Mouse (Mus musculus) cerebellum, postnatal 14 days (tissue): Measurements from ENCODE around the gene Gm17606.

Experiments
- DNase-seq, 2 experiments: peaks; one replicate each; pipeline ENCODE4 v3.0.0; 2021; ENCODE audit warnings: mixed read lengths in 2 of 2

The Gm17606 gene

GRCm38 (mm10) chr14:54628103-54628502 lies 12.6 kb upstream of the Gm17606 start:
- no peak for DNase-seq

DNA sequence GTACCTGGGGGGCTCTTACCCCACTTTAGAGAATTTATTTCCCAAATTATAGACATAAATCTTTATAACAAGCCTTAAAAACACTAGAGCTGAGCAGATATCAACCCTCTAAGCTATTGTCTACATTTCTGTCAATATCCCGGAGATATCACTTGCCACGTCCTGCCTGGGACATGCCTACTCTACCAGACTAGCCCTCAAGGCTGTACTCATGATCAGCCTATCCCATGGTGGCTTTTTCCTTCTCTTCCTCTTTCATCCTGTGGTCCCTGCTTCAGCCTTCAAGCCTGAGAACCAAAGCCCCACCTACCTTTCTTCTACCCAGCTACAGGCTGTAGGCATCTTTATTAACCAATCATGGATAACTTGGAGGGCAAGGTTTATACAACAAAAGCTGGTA lies 11.0 kb upstream of the Gm17606 start:
- no peak for DNase-seq

GRCm38 (mm10) chr14:54630583-54631239 lies 10.0 kb upstream of the Gm17606 start:
- no peak for DNase-seq

- no peak for DNase-seq
These were observed 9.5 kb upstream of the Gm17606 start for GRCm38 (mm10) chr14:54631240-54631599.

GRCm38 (mm10) chr14:54632252-54632651 lies 8.5 kb upstream of the Gm17606 start:
- no peak for DNase-seq

- DNase-seq, result no peak
These were observed 6.6 kb upstream of the Gm17606 start for GRCm38 (mm10) chr14:54634182-54634581.

GRCm38 (mm10) chr14:54636954-54637353 lies 3.8 kb upstream of the Gm17606 start:
- DNase-seq, result peak; percentile 65 to 77

DNA sequence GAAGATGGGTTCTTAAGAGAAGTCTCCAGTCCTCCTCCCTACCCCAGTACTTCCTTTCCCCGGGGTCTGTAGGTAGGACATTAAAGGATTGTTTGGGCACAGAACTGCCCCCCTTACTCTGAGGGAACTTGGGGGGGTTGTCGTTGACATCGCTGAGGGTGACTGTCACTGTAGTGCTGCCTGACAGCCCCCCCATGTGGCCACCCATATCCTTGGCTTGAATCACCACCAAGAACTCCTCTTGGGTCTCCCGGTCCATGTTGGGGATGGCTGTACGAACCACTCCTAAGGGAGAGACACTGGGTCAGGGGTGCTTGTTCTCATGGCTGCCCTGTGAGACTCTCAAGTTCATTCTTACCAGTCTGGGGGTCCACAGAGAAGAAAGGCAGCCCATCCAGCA lies 2.5 kb upstream of the Gm17606 start:
- no peak for DNase-seq

DNA sequence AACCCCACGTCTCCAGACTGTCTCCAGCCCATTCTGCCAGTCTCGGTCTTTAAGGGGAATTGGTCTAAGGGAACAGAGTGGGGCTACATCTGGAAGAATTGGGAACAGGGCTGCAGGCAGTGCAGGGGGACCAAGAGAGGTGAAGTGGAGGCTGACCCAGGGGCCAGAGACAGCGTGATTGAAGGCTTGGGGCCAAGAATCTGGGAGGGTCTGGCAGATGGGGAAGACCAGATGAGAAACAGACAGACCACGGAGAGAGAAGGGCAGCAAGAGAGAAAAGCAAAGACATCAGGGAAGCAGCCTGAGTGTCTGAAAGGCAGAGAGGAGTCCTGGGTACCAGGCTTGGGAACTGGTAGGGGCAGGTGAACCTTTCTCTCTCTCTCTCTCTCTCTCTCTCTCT lies 631 bp upstream of the Gm17606 start:
- DNase-seq, result no peak

DNA sequence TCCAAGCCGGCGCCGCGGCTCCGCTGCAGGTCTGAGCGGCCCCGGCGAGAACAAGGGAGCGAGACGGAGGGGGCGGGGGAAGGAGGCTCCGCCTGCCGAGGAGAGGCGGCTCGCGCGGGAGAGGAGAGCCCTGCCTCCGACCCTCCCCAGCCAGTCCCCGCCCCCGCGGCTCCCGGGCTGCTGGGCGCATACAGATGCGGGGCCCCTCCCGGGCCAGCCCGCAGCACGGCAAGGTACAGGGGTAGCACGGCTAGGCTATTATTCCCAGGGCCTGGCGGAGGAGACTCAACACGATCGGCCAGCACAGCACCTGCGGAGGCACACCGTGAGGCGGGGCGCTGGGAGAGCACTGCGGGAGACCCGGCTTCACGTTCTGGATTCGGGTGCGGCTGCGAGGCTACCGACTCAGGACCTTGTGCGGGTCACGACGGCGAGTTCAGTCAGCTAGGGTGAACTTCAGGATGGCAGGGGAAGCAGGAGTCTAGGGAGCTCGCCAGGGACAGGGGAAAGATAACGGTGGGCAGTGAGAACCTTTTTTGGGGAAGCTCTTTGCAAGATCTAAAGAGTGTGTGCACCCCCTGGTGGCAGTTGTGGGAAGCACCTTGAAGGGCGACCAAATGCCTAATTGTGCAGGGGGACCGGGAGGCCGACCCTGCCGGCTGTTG lies 685 bp downstream of the Gm17606 start, which contains the start of gene Cdh24:
Gene Cdh24 (minus strand): TSS at position 60 of the 665 bp plus-strand sequence.
- peak; percentile 94 to 97 for DNase-seq

DNA sequence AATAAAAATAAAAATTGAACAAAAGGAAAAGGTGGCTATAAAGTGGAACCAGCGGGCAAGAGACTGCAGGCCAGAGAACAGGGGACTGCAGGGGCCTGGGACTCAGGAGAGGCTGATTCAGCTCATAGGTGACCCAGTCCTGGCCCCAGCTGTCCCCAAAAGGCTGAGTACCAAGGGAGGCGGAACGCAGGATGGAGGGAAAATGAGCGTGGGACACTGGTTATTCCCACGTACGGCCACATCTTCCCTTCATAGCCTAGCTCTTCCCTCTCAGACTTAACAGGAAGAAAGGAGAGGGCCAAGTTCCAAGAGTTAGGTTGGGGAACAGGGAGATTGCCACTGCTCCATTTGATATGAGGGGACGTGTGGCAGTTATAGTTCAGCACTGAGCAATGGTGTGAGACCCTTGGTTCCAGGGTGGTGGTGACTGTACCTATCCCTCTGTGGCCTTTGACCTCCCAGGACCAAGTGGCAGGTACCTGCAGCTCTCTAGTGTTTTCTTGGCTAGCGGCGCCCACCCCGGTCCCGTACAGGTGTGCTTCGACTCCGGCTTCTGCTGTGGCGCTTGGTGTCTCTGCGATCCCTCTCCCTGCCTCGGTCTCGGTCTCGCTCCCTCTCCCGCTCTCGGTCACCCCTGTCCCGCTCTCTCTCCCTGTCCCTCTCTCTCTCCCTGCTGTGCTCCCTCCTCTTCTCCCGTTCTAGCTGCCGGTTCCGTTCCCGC lies 1.6 kb downstream of the Gm17606 start:
- DNase-seq, result no peak

GRCm38 (mm10) chr14:54643011-54643410 lies 2.3 kb downstream of the Gm17606 start:
- DNase-seq, result no peak

DNA sequence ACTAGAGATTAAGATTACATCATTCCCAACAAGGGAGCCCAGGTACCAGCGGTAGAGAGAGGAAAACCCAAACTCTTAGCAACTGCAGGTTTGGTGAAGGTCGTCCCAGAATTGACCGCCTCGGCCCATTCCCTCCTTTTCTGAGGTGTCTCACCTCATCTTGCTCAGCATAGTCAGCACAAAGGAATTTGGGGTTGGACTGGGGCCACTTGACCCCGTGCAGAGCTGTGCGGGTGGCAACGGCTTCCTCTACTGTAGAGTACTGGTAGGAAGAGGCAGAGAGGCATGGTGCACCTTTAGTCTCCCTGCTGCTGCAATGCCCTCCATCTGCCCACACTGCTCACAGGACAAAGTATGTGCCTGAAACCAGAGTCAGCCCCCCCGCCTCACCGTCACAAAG lies 3.5 kb downstream of the Gm17606 start:
- no peak for DNase-seq

GRCm38 (mm10) chr14:54646455-54646854 lies 5.7 kb downstream of the Gm17606 start:
- no peak for DNase-seq

DNA sequence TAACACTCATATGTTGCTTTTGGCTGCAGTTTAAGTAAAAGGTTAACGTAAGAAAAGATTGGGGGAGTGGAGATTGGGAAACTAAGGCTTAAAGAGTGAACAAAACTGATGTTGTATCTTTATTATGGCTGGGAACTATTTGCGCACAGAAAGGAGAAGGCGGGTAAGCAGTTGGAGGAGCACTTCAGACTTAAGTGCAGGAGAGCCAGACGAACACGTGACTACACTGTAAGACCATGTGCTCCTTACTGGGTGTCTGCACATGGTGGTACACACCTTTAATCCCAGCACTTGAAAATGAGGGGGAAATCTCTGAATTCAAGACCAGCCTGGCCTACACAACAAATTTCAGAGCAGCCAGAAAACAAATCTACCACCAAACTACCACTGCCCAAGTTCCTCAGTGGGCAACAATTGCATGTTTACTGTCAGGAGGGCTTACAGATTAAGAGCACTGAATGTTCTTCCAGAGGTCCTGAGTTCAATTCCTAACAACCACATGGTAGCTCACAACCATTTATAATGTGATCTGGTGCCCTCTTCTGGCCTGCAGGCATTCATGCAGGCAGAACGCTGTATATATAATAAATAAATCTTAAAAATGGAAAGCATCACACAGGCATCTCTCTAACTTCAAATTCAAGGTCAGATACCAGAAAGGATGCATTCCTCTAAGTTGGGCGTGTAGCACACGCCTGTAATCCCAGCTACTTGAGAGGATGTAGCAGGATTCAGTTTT lies 6.3 kb downstream of the Gm17606 start:
- DNase-seq, result no peak

DNA sequence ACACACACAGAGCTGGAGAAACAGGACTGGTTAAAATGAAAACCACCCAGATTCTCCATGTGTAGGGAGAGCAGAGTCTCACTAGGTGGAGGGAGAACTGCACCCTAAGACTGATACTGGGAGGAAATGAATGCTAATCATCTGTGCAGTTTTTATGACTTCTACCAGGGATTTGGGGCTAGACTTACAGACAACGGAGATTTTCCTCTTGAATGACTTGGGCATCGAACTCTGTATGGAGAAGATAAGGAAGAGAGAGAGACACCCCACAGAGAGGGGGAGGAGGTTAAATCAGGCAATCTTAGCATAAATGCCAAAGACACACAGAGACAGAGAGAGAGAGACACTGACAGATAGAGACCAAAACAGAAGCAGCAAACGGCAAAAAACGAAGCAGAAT lies 7.1 kb downstream of the Gm17606 start:
- DNase-seq, result no peak

GRCm38 (mm10) chr14:54650621-54651454 lies 10.1 kb downstream of the Gm17606 start:
- peak; percentile 91 to 95 for DNase-seq

- no peak for DNase-seq
These were observed 10.8 kb downstream of the Gm17606 start for GRCm38 (mm10) chr14:54651556-54651955.

- no peak for DNase-seq
These were observed 12.0 kb downstream of the Gm17606 start for GRCm38 (mm10) chr14:54652787-54653186.

DNA sequence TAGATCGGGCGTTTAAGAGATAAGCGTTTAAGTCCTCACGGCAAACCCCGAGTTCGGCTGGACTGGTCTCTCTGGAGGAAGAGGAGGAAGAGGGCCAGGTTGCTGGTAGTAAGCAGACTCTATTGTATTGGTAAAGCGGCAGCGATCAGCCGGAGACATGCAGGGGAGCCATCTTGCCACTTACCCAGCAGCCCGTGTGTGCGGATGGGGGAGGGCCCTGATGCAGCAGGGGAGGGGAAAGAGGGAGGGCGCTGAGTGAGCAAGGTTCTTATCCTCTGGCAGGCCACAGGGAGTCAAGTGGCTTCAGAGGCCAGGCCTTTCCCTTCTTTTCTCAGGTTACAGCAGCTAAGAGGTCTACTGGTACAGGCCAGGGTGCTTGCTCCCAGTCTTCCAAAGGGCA lies 12.7 kb downstream of the Gm17606 start:
- DNase-seq, result peak; percentile 86 to 87

- DNase-seq, result no peak
These were observed 19.3 kb downstream of the Gm17606 start for GRCm38 (mm10) chr14:54660009-54660408.

DNA sequence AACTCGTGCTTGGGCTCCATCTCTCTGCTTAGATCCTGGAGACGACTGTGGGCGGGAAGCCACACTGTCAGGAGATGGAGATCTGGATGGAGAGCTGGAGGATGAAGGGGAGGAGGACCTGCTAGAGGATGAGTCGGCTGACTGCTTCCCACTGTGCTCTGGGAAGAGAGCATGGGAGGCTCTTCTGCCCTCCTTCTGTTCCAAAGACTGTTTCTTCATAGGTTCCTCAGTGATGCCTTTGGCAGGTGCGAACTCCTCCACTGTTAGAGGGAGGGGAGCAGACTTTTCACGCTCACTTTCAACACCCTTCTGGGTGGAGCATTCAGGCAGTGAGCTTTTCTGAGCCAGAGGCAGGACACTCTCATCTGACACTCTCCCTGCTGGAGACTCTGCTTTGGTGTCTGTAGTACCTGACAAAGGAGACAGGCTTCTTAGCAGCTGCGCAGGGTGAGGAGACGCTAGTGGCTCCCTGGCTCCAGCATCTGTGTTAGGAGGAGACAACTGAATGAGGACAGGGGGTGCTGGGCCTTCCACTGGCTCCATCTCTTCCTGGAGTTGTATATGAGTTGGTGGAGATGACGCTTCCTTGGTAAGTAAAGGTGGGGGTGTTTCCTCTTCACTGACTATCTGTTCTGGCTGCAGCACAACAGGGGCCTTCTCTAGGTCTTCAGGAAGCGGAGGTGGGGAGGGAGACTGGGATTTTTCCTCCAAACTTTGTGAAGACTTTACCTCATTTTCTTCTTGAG lies 23.9 kb downstream of the Gm17606 start:
- DNase-seq, result no peak
